In genomic region chr8:95202649-95203275, GRCm38 (mm10) we compare ENCODE assay signal across 9 mouse cellular contexts. TPM values are rescaled to one million over a fixed set of nuclear protein-coding genes. Genes with fewer than 3 reads are reported as not detected.
DNase-seq lines count a peak whose midpoint lies in the region; ATAC-seq lines count a peak whose summit lies in the region.
"Had no signal": no experiment of that assay in that cellular context is flagged by ENCODE, and none has a peak within 500 bp of the region (broad histone marks: within the 10 kb centered on the region; RNA-seq: fewer than 3 reads in every experiment).

TSS of gene Kifc3 (minus strand) at chr8:95202812.

- H3K27me3 ChIP-seq in kidney, embryonic 15.5 days = peaks cover 4% of the 10 kb centered on the region; the same call in 1 of the 2 replicates
- no peaks in the 10 kb centered on the region for H3K27me3 ChIP-seq in midbrain, embryonic 14.5 days (ENCODE audit: control insufficient read depth, insufficient read depth, low read length)

- no peaks in the 10 kb centered on the region for H3K36me3 ChIP-seq in kidney, embryonic 15.5 days
- no peaks in the 10 kb centered on the region for H3K36me3 ChIP-seq in midbrain, embryonic 14.5 days (ENCODE audit: control insufficient read depth, insufficient read depth, low read length)

- no peak within 1 kb of the TSS for H3K27ac ChIP-seq in kidney, embryonic 15.5 days
- H3K27ac ChIP-seq in midbrain, embryonic 14.5 days (replicated peaks; ENCODE audit: low read depth, low read length) = no peak within 1 kb of the TSS

- WGBS in kidney, embryonic 15.5 days = 62% methylated on average over 14 of the region's 14 CpGs
- WGBS in midbrain, embryonic 14.5 days = 74% methylated on average over 14 of the region's 14 CpGs

- no peak for ATAC-seq in frontal cortex, adult (ENCODE audit: low TSS enrichment)
- peak; percentile 67 for ATAC-seq in kidney, embryonic 15.5 days (replicated peaks; ENCODE audit: low FRiP score)
- no peak for ATAC-seq in midbrain, embryonic 14.5 days (ENCODE audit: low FRiP score, low TSS enrichment)
- ATAC-seq in CD4-positive, CD25-positive, alpha-beta regulatory T cell, adult 4 months = no peak

- H3K4me3 ChIP-seq in kidney, embryonic 15.5 days (replicated peaks) = no peak within 1 kb of the TSS
- no peak within 1 kb of the TSS for H3K4me3 ChIP-seq in midbrain, embryonic 14.5 days (replicated peaks; ENCODE audit: low read depth, low read length)
- H3K4me3 ChIP-seq: erythroblast, embryonic 14.5 days had no signal

- no peak within 1 kb of the TSS for H3K9ac ChIP-seq in kidney, embryonic 15.5 days
- H3K9ac ChIP-seq in midbrain, embryonic 14.5 days (replicated peaks; ENCODE audit: low read length) = no peak within 1 kb of the TSS

- 0 out of 2 replicates have a peak within 1 kb of the TSS, but pooled peaks have one; percentile 5 for H3K4me2 ChIP-seq in kidney, embryonic 15.5 days
- H3K4me2 ChIP-seq in midbrain, embryonic 14.5 days (ENCODE audit: low read length) = no peak within 1 kb of the TSS

- H3K9me3 ChIP-seq in kidney, embryonic 15.5 days (replicated peaks) = no peaks in the 10 kb centered on the region
- H3K9me3 ChIP-seq in midbrain, embryonic 14.5 days (ENCODE audit: control insufficient read depth, low read length) = no peaks in the 10 kb centered on the region

- H3K4me1 ChIP-seq in kidney, embryonic 15.5 days = peaks cover 14% of the 10 kb centered on the region; the same call in 1 of the 2 replicates
- peaks cover 2% of the 10 kb centered on the region; the same call in 1 of the 2 replicates for H3K4me1 ChIP-seq in midbrain, embryonic 14.5 days (ENCODE audit: control insufficient read depth, insufficient read depth, low read length)

- DNase-seq in frontal cortex, adult 2 months (ENCODE audit: extremely low spot score in 1 of 2, low spot score in 1 of 2) = no peak
- DNase-seq in adipocyte (ENCODE audit: low spot score) = peak; percentile 26
- DNase-seq in gonadal fat pad, adult 2 months (ENCODE audit: low read depth) = no peak
- no peak for DNase-seq in midbrain, embryonic 14.5 days
- no peak for DNase-seq in thymus, postnatal 25 days

RNA-seq across cellular contexts. Expression of gene Kifc3, which starts in this region (rescaled TPM):
- polyA plus RNA-seq in frontal cortex, adult 2 months (2012; rRNA removed) = 60.9 and 65.7 TPM in 2 replicates
- 34.9 and 39.4 TPM in 2 replicates for polyA plus RNA-seq in gonadal fat pad, adult 2 months (2012; rRNA removed)
- polyA plus RNA-seq in kidney, embryonic 15.5 days (2015; fragmentation: Nextera tagmentation; extraction: Ambion mirVana) = 28.7 and 28.8 TPM in 2 replicates
- polyA plus RNA-seq in midbrain, embryonic 14.5 days (2014; fragmentation: Nextera tagmentation; extraction: Ambion mirVana) = 19.4 and 21.9 TPM in 2 replicates
- polyA plus RNA-seq in CD4-positive, CD25-positive, alpha-beta regulatory T cell, adult 4 months (2017; shearing (Covaris generic)) = not detected

Comparison
In these comparisons a context has a peak if more than half of its experiments do, and no peak if none do; other contexts are left out.
1. RNA of gene Kifc3 (polyA plus RNA-seq): 60.9 to 65.7 TPM in frontal cortex, adult 2 months, 34.9 to 39.4 TPM in gonadal fat pad, adult 2 months, 28.7 to 28.8 TPM in kidney, embryonic 15.5 days and 19.4 to 21.9 TPM in midbrain, embryonic 14.5 days; not detected in CD4-positive, CD25-positive, alpha-beta regulatory T cell, adult 4 months; every median in the first group is over 10 times any median in the second.